Mouse (Mus musculus) mouse embryonic stem cell (cell line): ENCODE data around the gene Slc7a6os.

Experiments
- in situ Hi-C, 2 experiments: fragments of 300-500 bp; cut with MboI; formaldehyde crosslinking; loops; 1 replicate in 1 of 2; 3 replicates in 1 of 2; pipeline ENCODE4 v1.14.3; 2019 to 2020; ENCODE audit warnings: low sequenced_read_pairs in 2 of 2, low pct_unique_long_range_greater_than_20kb in 1 of 2, mixed read lengths in 1 of 2; ENCODE audit not compliant: unreplicated experiment in 1 of 2

Slc7a6os gene

GRCm38 (mm10) chr8:106186394-106186793, 24.3 kb downstream of the Slc7a6os start:
- in situ Hi-C loops: no loop called here

GRCm38 (mm10) chr8:106185628-106186270, 25.0 kb downstream of the Slc7a6os start:
- in situ Hi-C loops: no loop called here

GRCm38 (mm10) chr8:106178428-106178827, 32.3 kb downstream of the Slc7a6os start:
- in situ Hi-C loops: no loop called here

- in situ Hi-C loops: no loop called here
Measured at GRCm38 (mm10) chr8:106177594-106177993, 33.1 kb downstream of the Slc7a6os start.

- in situ Hi-C loops: no loop called here
Measured at GRCm38 (mm10) chr8:106176891-106177290, 33.8 kb downstream of the Slc7a6os start.

- in situ Hi-C loops: no loop called here
Measured at GRCm38 (mm10) chr8:106173566-106173965, 37.2 kb downstream of the Slc7a6os start.

- in situ Hi-C loops: no loop called here
Measured at GRCm38 (mm10) chr8:106169934-106170480, 40.7 kb downstream of the Slc7a6os start.

GRCm38 (mm10) chr8:106169017-106169933, 41.5 kb downstream of the Slc7a6os start:
- in situ Hi-C loops: no loop called here

GRCm38 (mm10) chr8:106168356-106169016, 42.2 kb downstream of the Slc7a6os start, which contains the start of gene Slc7a6:
Gene Slc7a6 (plus strand): TSS chr8:106168857.
- in situ Hi-C loops: no loop called here

GRCm38 (mm10) chr8:106165460-106165859, 45.3 kb downstream of the Slc7a6os start:
- in situ Hi-C loops: no loop called here

GRCm38 (mm10) chr8:106163251-106163650, 47.5 kb downstream of the Slc7a6os start:
- in situ Hi-C loops: no loop called here

- in situ Hi-C loops: no loop called here
Measured at GRCm38 (mm10) chr8:106159876-106160275, 50.9 kb downstream of the Slc7a6os start.

- in situ Hi-C loops: no loop called here
Measured at GRCm38 (mm10) chr8:106158381-106158780, 52.4 kb downstream of the Slc7a6os start.

GRCm38 (mm10) chr8:106157419-106157818, 53.3 kb downstream of the Slc7a6os start:
- in situ Hi-C loops: no loop called here

- in situ Hi-C loops: no loop called here
Measured at GRCm38 (mm10) chr8:106152876-106153275, 57.9 kb downstream of the Slc7a6os start.

GRCm38 (mm10) chr8:106151041-106151440, 59.7 kb downstream of the Slc7a6os start:
- in situ Hi-C loops: no loop called here
